Mouse (Mus musculus): ENCODE measurements around the gene Fam221b. TPM values are rescaled to one million over a fixed set of nuclear protein-coding genes. Genes with fewer than 3 reads are reported as not detected.

The Fam221b gene
- polyA plus RNA-seq, 1 experiment, result 0.15 TPM

DNA sequence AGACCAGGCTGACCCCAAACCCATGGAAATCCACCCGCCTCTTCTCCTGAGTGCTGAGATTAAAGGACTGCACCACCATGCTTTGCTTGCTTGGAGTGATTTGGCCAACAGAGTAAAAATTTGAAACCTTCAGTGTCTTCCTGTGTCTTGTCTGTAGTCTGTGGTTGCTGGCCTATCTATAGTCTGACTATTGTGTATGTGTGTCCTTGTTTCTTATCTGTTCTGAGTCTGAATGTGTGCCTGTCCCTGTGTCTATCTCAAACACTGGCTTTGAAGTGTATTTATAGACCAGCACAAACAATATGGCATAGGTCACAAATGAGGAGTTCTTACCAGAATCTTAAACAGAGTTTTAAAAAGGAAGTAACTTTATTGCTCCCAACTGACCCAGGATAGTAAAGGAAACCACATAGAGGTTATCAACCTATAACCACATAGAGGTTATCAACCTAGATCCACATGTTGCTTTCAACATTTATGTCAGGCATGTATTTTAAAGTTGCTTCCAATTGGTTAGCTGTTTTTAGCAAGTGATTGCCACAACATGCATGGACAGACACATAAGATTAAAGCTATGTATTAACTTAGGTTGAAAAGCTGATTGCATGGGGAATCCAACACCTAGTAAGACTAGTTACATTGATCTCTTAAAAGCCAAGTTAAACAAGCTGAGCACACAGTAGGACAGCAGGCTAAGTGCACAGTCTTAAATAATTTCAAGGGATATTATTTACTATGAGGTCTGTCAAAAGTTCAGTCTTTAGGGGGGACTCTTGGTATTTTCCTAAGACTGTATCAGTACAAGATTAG, 25.7 kb upstream of the Fam221b start:
- Histone ChIP-seq H3K4me1 (ENCODE audit: control insufficient read depth, insufficient read depth, low read length) (no peaks in the 10 kb centered on the region), H3K27ac (ENCODE audit: insufficient read depth, low read depth, low read length) (no peak overlapping the region), H3K4me3 (ENCODE audit: insufficient read depth, low read length) (no peak overlapping the region)
- no peak for TF ChIP-seq CTCF (IDR thresholded peaks at IDR 0.05; ENCODE audit: low read depth, low read length)
- no peak for TF ChIP-seq POLR2A (IDR thresholded peaks at IDR 0.05; ENCODE audit: borderline replicate concordance, low read depth, low read length)

GRCm38 (mm10) chr4:43693806-43694241, 24.9 kb upstream of the Fam221b start:
- no peak overlapping the region for H3K4me3 ChIP-seq (ENCODE audit: insufficient read depth, low read length)
- no peak for TF ChIP-seq POLR2A (IDR thresholded peaks at IDR 0.05; ENCODE audit: borderline replicate concordance, low read depth, low read length)
- no peak for TF ChIP-seq CTCF (IDR thresholded peaks at IDR 0.05; ENCODE audit: low read depth, low read length)
- H3K4me1 ChIP-seq (ENCODE audit: control insufficient read depth, insufficient read depth, low read length), result no peaks in the 10 kb centered on the region
- no peak overlapping the region for H3K27ac ChIP-seq (ENCODE audit: insufficient read depth, low read depth, low read length)

DNA sequence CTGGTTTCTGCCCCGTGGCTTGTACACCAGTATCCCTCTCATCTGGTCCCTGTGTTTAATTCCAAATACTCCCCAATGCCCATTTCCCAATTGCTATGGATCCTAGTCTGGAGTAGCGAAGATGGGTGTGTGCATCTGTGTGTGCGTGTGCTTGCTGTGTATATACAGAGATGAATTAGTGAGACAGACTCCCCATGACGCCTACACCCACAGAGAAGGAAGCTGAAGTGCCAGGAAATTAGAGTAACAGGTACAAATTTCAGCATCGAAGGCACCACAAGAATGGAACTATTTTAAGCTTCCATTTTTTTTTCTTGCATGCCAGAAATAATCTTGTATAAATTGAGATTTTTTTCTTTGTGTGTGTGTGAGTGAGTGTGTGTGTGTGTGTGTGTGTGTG, 22.1 kb upstream of the Fam221b start:
- H3K4me1 ChIP-seq (ENCODE audit: control insufficient read depth, insufficient read depth, low read length), result no peaks in the 10 kb centered on the region
- TF ChIP-seq POLR2A (IDR thresholded peaks at IDR 0.05; ENCODE audit: borderline replicate concordance, low read depth, low read length), result no peak
- TF ChIP-seq CTCF (IDR thresholded peaks at IDR 0.05; ENCODE audit: low read depth, low read length), result no peak
- H3K27ac ChIP-seq (ENCODE audit: insufficient read depth, low read depth, low read length), result no peak overlapping the region
- no peak overlapping the region for H3K4me3 ChIP-seq (ENCODE audit: insufficient read depth, low read length)

DNA sequence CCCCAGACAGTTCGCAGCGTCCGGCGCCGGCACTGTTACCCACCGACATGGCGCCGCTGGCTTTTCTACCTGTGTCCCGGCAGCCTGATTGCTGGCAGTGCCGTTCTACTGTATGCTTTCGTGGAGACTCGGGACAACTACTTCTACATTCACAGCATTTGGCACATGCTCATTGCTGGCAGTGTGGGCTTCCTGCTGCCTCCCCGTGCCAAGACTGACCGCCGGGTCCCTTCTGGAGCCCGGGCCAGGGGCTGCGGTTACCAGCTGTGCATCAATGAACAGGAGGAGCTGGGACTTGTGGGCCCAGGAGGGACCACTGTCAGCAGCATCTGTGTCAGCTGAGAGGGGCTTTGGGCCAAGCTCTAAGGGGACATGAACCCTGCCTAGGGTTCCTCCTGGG, 21.1 kb upstream of the Fam221b start:
- Histone ChIP-seq H3K4me1 (ENCODE audit: control insufficient read depth, insufficient read depth, low read length) (no peaks in the 10 kb centered on the region), H3K4me3 (ENCODE audit: insufficient read depth, low read length) (no peak overlapping the region), H3K27ac (ENCODE audit: insufficient read depth, low read depth, low read length) (no peak overlapping the region)
- TF ChIP-seq POLR2A (IDR thresholded peaks at IDR 0.05; ENCODE audit: borderline replicate concordance, low read depth, low read length) (no peak), CTCF (IDR thresholded peaks at IDR 0.05; ENCODE audit: low read depth, low read length) (no peak)

- no peak overlapping the region for H3K27ac ChIP-seq (ENCODE audit: insufficient read depth, low read depth, low read length)
- H3K4me1 ChIP-seq (ENCODE audit: control insufficient read depth, insufficient read depth, low read length), result no peaks in the 10 kb centered on the region
- H3K4me3 ChIP-seq (ENCODE audit: insufficient read depth, low read length), result no peak overlapping the region
- no peak for TF ChIP-seq POLR2A (IDR thresholded peaks at IDR 0.05; ENCODE audit: borderline replicate concordance, low read depth, low read length)
- TF ChIP-seq CTCF (IDR thresholded peaks at IDR 0.05; ENCODE audit: low read depth, low read length), result no peak
Observed at GRCm38 (mm10) chr4:43679416-43680043, 10.6 kb upstream of the Fam221b start.

DNA sequence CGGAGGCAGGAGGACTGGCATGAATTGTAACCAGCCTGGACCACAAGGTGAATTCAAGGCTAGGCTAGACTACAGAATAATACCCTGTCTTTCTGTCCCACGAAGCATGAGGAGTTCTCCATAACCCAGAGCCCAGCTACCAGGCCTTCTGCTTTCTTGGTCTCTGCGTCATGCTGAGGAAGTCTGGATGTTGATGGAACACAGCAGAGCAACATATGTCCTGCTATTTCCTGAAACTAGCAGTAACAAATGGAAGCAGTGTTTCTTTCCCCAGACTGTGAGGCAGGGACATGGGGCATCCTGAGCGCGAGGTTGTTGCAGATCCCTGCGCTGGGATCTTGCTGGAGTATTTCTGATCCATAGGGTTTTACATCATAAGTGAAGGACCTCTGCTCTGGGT, 9.6 kb upstream of the Fam221b start:
- no peak overlapping the region for H3K4me3 ChIP-seq (ENCODE audit: insufficient read depth, low read length)
- no peak overlapping the region for H3K27ac ChIP-seq (ENCODE audit: insufficient read depth, low read depth, low read length)
- no peaks in the 10 kb centered on the region for H3K4me1 ChIP-seq (ENCODE audit: control insufficient read depth, insufficient read depth, low read length)
- TF ChIP-seq CTCF (IDR thresholded peaks at IDR 0.05; ENCODE audit: low read depth, low read length), result no peak
- no peak for TF ChIP-seq POLR2A (IDR thresholded peaks at IDR 0.05; ENCODE audit: borderline replicate concordance, low read depth, low read length)

GRCm38 (mm10) chr4:43675608-43676007, 6.7 kb upstream of the Fam221b start:
- Histone ChIP-seq H3K27ac (ENCODE audit: insufficient read depth, low read depth, low read length) (no peak overlapping the region), H3K4me1 (ENCODE audit: control insufficient read depth, insufficient read depth, low read length) (no peaks in the 10 kb centered on the region), H3K4me3 (ENCODE audit: insufficient read depth, low read length) (no peak overlapping the region)
- TF ChIP-seq CTCF (IDR thresholded peaks at IDR 0.05; ENCODE audit: low read depth, low read length) (no peak), POLR2A (IDR thresholded peaks at IDR 0.05; ENCODE audit: borderline replicate concordance, low read depth, low read length) (no peak)

DNA sequence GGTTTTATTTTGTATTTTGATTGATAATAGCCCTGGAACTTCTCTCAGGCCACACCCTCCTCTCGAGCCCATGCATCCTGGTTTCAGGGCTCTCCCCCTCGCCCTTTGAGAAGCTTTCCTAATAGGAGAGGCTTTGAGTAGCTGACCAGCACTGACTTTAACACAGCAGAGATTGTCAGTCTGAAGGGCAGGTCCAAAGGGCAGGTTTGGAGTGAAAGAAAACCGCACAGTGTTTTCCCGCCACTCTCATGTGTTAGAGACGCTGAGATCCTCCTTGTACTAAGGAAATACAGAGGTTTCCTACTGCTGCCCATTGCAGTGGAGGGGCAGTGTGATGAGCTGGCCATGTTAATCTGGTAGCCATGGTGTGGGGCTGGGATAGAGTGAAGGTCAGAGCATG, 6.0 kb upstream of the Fam221b start:
- Histone ChIP-seq H3K4me3 (ENCODE audit: insufficient read depth, low read length) (no peak overlapping the region), H3K27ac (ENCODE audit: insufficient read depth, low read depth, low read length) (no peak overlapping the region), H3K4me1 (ENCODE audit: control insufficient read depth, insufficient read depth, low read length) (no peaks in the 10 kb centered on the region)
- TF ChIP-seq CTCF (IDR thresholded peaks at IDR 0.05; ENCODE audit: low read depth, low read length) (no peak), POLR2A (IDR thresholded peaks at IDR 0.05; ENCODE audit: borderline replicate concordance, low read depth, low read length) (no peak)

DNA sequence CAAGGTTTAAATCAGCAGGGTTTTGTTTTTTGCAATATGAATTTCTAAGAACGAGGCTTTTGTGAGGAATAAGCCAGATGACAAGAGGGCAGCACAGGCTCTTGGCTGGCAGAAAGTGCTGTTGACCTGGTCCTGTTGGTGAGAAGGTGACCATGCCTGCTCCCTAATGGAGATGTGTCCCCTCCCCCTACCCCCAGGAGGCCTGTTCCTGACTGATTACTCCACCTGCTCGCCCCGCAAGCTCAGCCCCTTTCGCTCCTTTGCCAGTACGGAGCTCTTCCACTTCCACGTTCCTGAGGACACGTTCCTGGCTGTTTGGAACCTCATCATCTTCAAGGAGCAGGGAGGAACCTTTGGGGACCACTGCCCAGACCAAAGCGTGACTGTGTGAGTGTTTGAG, 4.8 kb upstream of the Fam221b start:
- peaks cover 6% of the 10 kb centered on the region for H3K4me1 ChIP-seq (ENCODE audit: control insufficient read depth, insufficient read depth, low read length)
- TF ChIP-seq POLR2A (IDR thresholded peaks at IDR 0.05; ENCODE audit: borderline replicate concordance, low read depth, low read length) (no peak), CTCF (IDR thresholded peaks at IDR 0.05; ENCODE audit: low read depth, low read length) (no peak)
- H3K4me3 ChIP-seq (ENCODE audit: insufficient read depth, low read length), result no peak overlapping the region
- H3K27ac ChIP-seq (ENCODE audit: insufficient read depth, low read depth, low read length), result no peak overlapping the region

GRCm38 (mm10) chr4:43672070-43672469, 3.1 kb upstream of the Fam221b start:
- no peak overlapping the region for H3K27ac ChIP-seq (ENCODE audit: insufficient read depth, low read depth, low read length)

More at GRCm38 (mm10) chr4:43672070-43672469, 3.1 kb upstream of the Fam221b start:
- Histone ChIP-seq H3K4me1 (ENCODE audit: control insufficient read depth, insufficient read depth, low read length) (peaks cover 9% of the 10 kb centered on the region), H3K4me3 (ENCODE audit: insufficient read depth, low read length) (no peak overlapping the region)
- no peak for TF ChIP-seq POLR2A (IDR thresholded peaks at IDR 0.05; ENCODE audit: borderline replicate concordance, low read depth, low read length)
- peak; percentile 58 for TF ChIP-seq CTCF (IDR thresholded peaks at IDR 0.05; ENCODE audit: low read depth, low read length)

Data from bone marrow macrophage, adult 2 months (primary cell).